Mouse (Mus musculus) ovary, postnatal 10 days (tissue): ENCODE results near the gene Rpl27a.

Experiments
- DNase-seq: peaks from one replicate; pipeline ENCODE4 v3.0.0; 2022; ENCODE audit warnings: low spot score

Gene Rpl27a

GRCm38 (mm10) chr7:109525740-109526663 is 7.1 kb downstream of the Rpl27a start:
- no peak for DNase-seq

GRCm38 (mm10) chr7:109527536-109527935 is 8.6 kb downstream of the Rpl27a start:
- no peak for DNase-seq

DNA sequence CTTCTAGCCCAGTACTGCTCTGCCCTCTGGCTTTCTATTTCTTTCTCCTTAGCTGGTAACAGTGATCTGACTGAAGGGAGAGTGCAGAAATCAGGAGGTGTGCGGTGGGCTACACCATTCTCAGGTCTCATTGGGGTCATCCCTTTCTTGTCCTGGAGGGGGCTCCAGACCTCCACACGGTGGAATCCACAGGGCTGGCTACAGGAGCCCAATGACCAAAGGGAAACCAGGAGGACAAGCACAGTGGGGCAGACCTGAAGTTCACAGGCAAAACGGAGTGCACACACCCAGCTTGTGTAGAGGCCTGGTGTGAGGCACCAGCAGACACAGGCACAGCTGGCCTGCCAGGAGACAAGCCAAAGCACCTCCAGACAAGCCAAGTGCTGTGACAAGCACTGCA is 9.4 kb downstream of the Rpl27a start:
- peak; percentile 38 for DNase-seq

GRCm38 (mm10) chr7:109529741-109530140 is 10.8 kb downstream of the Rpl27a start:
- DNase-seq, result no peak

DNA sequence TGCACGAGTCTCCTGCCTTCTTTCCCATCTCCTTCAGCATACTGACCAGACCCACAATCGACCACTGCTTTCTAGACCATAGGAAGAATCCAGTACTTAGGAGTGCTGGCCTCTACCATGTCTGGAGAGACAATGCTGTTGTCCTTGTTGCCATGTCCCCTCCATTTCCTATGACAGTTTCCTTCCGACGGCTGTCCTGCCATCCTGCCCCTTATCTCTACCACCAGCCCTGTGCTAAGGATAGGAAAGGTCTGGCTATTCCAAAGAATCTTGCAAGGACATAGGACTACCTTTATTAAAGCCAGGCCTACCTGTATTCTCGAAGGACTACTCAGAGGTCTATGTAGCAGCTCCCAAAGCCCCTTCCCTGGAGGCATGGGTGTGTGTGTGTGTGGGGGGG is 12.6 kb downstream of the Rpl27a start:
- no peak for DNase-seq

DNA sequence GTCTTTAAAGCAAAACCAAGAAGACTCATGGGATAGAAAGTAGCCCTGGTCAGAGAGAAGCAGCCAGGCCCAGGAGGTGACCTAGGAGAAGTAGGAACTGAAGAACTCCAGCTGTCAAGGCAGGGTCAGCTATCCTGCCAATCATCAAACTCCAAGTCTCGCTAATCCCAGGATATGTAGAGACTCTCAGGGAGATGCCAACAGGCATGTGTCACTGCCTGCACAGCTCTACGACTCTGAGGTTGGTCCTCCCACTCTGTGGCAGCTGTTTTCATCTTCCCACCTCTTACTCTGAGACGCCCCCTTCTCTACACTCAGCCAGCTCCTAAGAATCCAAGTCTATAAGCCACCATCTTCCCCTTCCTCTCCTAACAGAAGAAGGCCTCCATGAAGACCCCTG is 13.7 kb downstream of the Rpl27a start:
- DNase-seq, result no peak

DNA sequence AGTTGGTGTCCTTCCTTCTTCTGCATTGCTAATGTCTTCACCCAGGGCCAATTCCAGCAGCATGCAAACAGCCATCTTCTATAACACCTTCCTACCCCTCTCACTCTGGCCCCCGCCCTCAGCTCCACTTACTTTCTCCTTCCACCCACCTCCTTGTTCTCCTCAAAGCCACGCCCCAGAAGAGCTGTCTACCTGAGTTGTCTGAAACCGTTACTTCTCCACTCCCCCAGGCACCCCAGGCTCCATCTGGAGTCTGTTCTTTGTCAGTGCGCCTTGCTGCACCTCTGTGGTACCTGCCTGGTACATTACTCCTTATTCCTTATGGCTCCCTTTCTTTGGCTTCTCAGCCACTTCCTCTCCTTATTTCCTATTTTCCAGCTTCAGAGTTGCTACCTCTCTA is 14.2 kb downstream of the Rpl27a start:
- no peak for DNase-seq

GRCm38 (mm10) chr7:109533888-109534287 is 14.9 kb downstream of the Rpl27a start:
- DNase-seq, result no peak

- DNase-seq, result no peak
Measured at GRCm38 (mm10) chr7:109534921-109535320, 16.0 kb downstream of the Rpl27a start.

DNA sequence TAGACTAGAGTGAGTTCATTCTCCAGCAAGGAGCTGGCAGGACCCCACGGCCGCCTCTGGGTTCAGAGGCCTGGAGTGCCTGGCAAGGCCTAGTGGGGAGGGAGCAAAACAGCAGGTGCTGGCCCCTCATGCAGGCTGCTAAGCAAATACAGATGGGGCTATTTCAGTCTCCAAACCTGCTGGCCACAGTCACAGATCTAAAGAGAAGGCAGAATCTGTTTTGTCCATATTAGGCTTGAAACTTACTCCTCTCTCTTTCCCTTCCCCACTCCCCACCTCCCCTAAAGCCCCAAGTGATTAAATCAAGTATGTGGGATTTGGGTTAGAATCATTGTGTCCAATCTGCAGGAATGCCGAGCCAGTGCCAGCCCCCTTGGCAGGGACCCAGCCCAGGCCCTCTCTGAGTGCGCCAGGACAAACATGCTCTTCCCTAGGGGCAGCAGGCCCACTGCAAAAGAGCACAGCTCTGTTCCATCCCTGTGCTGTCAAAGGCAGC is 17.6 kb downstream of the Rpl27a start:
- DNase-seq, result peak; percentile 43

DNA sequence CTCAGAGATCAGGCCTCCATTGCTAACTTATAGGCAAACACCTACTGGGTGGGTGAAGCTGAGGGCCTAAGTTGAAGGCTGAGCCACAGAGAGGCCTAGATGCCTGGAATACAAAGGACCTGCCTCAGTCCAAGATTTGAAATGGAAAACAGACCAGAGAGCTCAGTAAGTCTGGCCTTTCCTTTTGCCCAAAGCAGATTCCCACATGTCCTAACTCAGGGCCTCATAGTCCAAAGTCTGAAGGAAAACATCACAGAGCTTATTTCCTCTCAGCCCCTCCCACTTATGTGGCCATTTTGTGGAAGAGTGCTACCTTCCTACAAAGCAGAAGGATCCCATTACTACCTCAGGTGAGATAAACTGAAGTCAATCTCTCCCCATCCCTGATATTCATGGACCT is 22.0 kb downstream of the Rpl27a start:
- DNase-seq, result no peak

DNA sequence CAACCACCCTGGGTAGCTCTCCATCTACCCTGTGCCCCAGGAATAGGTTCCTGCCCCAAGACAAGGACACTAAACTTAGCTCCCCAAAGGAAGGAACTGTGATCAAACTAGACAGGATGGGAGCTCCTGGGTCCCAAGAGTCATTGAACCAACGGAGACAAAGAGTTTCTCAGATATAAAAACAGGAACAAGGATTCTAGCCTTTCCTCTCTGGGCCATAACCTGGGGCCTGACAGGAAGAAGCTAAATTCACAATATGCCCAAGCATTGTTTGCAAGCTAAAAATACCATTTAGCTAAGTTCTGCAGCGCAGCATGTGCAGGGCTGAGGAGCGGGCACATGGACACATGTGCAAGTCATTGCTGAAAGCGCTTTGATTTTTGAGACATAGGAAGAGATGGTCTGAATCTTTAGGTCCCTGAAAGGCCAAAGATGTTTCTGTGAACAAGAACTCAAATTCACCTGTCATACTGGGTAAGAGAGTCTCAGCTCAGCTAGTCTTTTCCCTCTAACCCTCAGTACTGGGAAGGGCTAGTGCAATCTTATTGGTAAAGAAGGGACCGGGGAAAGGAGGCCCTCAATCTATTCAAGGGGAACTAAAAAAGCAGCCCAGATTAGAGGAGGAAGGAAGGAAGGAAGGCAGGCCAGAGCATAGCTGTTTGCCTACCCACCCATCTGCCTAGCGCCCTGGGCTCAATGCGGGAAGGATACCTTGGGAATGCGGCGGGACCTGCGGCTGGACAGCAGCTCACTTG is 22.8 kb downstream of the Rpl27a start:
- DNase-seq, result no peak

DNA sequence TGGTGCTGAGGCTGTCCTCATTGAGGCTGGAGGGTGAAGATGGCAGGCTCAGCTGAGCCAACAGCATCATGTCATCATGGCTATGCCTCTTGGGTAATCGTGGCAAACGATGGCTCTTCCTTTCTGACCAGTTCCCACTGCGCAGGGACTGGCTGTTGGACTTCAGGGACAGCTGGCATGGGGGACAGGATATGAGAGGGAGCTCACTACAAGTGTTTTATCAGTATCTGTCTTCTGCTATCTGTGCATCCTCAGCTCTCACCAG is 23.3 kb downstream of the Rpl27a start:
- DNase-seq, result no peak

- no peak for DNase-seq
Measured at GRCm38 (mm10) chr7:109544792-109545191, 25.8 kb downstream of the Rpl27a start.

DNA sequence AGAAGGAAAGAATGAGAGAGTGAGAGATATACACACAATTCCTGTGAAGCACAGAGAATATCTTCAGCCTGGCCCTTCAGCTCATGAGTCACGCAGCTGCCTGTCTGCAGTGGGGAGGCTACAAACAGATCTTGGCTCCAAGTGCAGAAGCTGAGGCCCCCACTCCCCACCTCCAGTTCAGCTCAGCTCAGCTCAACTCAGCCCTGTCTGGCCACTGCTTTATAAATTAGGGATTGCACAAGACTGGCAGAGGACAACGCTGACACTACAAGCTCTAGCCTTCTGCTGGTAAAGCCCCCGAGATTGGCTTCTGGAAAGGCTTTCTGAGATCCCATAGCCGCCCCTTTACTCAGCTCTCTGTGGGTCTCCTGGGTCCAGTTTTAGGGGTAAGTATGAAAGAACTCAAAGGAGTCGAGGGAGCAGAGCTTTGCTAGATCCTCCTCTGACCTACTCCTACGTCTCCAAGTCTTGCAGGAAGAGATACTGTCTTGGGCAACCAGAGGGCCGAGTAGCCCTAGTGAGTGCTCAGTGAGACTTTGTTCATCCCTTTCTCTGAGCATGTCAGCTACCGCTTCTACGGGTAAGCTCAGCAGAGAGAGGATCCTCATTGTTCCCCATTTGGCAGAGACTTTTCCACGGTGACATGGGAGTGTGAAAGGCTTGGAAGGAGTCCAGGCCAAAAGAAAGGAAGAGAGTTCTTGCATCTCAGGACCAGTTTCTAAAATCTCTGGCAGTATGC is 26.5 kb downstream of the Rpl27a start:
- DNase-seq, result no peak

DNA sequence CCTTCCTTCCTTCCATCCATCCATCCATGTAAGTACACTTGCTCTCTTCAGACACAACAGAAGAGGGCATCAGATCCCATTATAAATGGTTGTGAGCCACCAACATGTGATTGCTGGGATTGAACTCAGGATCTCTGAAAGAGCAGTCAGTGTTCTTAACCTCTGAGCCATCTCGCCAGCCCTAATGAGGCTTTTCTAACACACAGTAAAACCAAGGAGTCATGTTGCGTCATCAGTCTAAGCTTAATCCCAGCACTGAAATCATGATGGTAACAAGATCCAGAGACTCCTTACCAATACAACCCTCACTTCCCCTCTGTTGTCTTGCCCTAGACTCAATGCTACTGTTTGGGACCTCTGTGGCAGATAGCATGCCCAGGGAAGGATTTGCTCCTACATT is 27.2 kb downstream of the Rpl27a start:
- DNase-seq, result no peak

DNA sequence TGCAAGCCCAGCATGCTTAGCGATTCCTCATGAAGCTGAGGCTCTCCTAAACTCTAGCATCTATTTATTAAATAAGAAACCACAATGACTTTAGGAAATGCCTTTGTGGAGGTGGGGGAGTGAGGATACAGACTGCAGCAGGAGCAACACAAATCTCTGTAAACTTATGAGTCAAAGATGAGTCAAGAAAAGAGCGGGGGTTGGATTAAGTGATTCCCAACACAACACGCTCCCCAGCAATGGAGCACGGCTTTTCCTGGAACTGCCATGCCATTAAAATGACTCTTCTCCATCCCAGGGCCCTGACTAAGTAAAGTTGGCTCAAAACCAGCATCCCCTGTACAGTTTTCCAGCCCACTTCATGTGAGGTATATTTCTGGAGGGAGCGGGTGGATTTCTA is 27.8 kb downstream of the Rpl27a start:
- no peak for DNase-seq

DNA sequence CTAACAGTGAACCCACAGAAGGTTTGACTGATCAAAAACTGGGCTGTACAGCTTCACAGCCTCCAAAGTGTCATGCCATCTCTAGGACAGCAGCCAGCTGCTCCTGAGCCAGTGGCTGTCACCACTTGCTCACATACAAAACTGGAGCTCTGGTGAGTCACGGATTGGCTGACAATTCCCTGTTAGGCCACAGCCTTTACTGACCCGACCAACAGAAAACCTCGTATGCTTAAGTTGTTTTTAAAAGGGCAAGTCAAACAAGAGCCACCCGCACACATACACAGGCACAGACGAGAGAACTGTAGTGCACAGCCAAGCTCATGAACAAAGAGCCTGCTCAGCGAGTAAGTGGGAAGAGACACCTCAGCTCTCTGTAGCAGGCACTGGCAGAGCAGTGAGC is 40.6 kb downstream of the Rpl27a start:
- DNase-seq, result no peak

- DNase-seq, result no peak
Measured at GRCm38 (mm10) chr7:109561466-109562153, 42.7 kb downstream of the Rpl27a start.

- no peak for DNase-seq
Measured at GRCm38 (mm10) chr7:109562154-109562599, 43.2 kb downstream of the Rpl27a start.

DNA sequence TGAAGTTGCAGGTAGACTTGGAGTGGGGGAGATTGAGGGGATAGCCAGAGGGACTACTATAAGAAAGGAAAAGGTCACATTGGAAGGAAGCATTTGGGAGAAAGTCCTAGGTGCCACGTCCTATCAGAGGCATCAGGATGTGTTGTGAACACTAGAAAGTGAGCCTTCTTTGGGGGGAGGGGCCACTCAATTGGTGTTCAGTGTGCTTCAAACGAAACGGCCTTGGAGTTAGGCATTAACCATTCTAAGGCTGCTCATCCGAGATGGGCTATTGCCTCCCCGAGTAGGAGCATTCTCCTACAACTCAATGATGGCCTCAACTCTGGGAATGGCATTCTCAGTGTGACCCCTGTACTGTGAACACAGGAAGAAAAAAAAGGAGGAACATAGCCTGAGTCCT is 43.7 kb downstream of the Rpl27a start:
- no peak for DNase-seq

DNA sequence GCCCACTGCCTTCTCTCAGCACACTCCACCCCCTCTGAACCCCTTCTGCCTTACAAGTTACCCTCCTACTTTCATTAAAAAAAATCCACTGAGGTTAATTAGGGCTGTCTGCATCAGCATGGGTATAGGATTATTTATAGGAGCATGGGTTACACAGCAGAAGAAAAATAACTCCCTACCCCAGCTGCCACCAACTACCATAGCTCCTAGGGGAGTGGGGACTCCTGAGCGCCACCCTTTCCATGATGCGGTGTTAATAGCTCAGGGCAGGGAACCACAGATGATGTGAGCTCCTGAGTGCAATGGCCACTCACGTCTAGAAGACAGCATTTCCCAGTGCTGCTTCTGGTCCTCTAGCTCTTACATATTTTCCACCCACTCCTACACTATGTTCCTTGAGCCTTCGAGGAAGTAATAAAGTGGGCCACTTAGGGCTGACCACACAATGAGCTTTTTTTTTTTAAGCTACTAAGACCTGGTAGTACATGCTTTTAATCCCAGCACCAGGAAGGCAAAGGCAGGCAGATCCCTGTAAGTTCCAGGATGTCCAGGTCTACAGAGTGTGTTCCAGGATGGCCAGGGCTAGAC is 44.9 kb downstream of the Rpl27a start:
- DNase-seq, result no peak
